Mouse (Mus musculus): ENCODE data around the gene Sh3gl3. TPM values are rescaled to one million over a fixed set of nuclear protein-coding genes. Genes with fewer than 3 reads are reported as not detected.

Gene Sh3gl3
- polyA plus RNA-seq, 1 experiment from 2014 or later, result 26.7 TPM

DNA sequence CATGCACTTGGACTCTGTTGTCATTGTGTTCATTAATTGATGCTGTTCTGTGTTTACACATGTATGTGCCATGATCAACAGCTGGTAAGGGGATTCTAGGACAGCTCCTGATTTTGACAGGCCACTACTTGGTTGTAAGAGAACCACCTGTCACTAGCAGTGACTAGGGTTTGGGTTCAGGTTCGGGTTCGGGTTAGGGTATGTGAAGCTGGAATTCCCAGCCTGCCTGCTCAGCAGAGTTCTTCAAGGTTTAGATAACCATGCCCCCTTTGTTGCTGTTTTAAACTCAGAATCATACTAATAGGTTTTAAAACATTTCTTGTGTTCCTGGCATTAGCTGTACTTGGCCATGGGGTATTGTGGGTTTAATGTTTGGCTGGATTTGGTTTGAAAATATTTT is 173.1 kb downstream of the Sh3gl3 start:
- no peak overlapping the region for H3K4me2 ChIP-seq (replicated peaks)
- H3K36me3 ChIP-seq, result no peaks in the 10 kb centered on the region
- H3K27me3 ChIP-seq, result no peaks in the 10 kb centered on the region
- no peaks in the 10 kb centered on the region for H3K4me1 ChIP-seq
- no peaks in the 10 kb centered on the region for H3K9me3 ChIP-seq (replicated peaks)
- no peak overlapping the region for H3K4me3 ChIP-seq
- 82% methylated on average over 2 of the region's 2 CpGs for WGBS
- no peak for ATAC-seq (ENCODE audit: low FRiP score)
- no peak overlapping the region for H3K27ac ChIP-seq
- H3K9ac ChIP-seq, result no peak overlapping the region

GRCm38 (mm10) chr7:82349796-82350195 is 176.2 kb downstream of the Sh3gl3 start:
- no peaks in the 10 kb centered on the region for H3K4me1 ChIP-seq
- no peak overlapping the region for H3K4me3 ChIP-seq
- H3K9me3 ChIP-seq (replicated peaks), result no peaks in the 10 kb centered on the region
- no peak overlapping the region for H3K9ac ChIP-seq
- no peak for ATAC-seq (ENCODE audit: low FRiP score)
- no peaks in the 10 kb centered on the region for H3K36me3 ChIP-seq
- 71% methylated on average over 7 of the region's 7 CpGs for WGBS
- H3K27me3 ChIP-seq, result no peaks in the 10 kb centered on the region
- no peak overlapping the region for H3K4me2 ChIP-seq (replicated peaks)
- no peak overlapping the region for H3K27ac ChIP-seq

GRCm38 (mm10) chr7:82350421-82350820 is 176.8 kb downstream of the Sh3gl3 start:
- no peaks in the 10 kb centered on the region for H3K4me1 ChIP-seq

More at GRCm38 (mm10) chr7:82350421-82350820, 176.8 kb downstream of the Sh3gl3 start:
- no peak for ATAC-seq (ENCODE audit: low FRiP score)
- Histone ChIP-seq H3K27me3 (no peaks in the 10 kb centered on the region), H3K4me3 (no peak overlapping the region), H3K4me2 (replicated peaks) (no peak overlapping the region), H3K36me3 (no peaks in the 10 kb centered on the region), H3K27ac (no peak overlapping the region), H3K9me3 (replicated peaks) (no peaks in the 10 kb centered on the region), H3K9ac (no peak overlapping the region)
- WGBS, result 74% methylated on average over 3 of the region's 3 CpGs

Other genes with a start within 250 kb of the Sh3gl3 start
- gene Hdgfl3, start 239.4 kb upstream of the Sh3gl3 start, polyA plus RNA-seq (2016; fragmentation: Nextera tagmentation; extraction: Ambion mirVana), result 57.5 and 61.0 TPM in 2 replicates
- gene Bnc1, start 181.5 kb upstream of the Sh3gl3 start, polyA plus RNA-seq (2016; fragmentation: Nextera tagmentation; extraction: Ambion mirVana), result 1.1 and 1.9 TPM in 2 replicates
- gene Adamtsl3, start 161.9 kb downstream of the Sh3gl3 start, polyA plus RNA-seq (2016; fragmentation: Nextera tagmentation; extraction: Ambion mirVana), result 1.1 and 2.0 TPM in 2 replicates

All from hindbrain, embryonic 12.5 days (tissue).